Mouse (Mus musculus): ENCODE results near the gene Itga7.
"Not testable (repeated sequence)": the region's sequence is repeated elsewhere in the genome, so short reads cannot be mapped to it uniquely, and the experiment has no call there.

The Itga7 gene

DNA sequence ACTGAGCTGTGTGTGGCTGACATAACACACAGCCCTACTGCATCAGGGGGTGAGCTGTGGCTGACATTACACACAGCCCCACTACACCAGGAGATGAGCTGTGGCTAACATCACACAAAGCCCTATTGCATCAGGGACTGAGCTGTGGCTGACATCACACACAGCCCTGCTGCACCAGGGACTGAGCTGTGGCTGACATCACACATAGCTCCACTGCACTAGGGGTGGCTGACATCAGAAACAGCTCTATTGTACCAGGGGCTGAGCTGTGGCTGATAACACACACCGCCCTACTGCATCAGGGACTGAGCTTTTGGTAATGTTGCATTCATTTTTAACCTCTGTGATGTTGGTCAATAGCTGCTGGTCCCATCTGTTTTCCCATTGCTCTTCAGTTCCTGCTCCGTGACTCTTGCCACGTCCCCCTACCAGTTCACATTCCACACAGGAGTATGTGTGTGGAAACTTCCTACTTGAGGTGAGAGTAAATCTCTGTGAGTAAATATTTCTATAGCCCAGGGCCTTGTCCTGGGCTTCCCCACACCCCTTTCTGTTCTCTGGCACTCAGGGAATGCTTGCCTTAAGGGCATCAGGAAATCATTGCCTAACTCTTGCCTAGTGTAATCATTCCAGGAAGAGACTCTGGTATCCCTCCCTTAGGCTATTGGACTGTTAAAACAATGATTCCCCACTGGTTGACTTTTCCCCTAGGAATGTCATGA is 47.2 kb downstream of the Itga7 start:
- DNase-seq (ENCODE audit: low read depth, low spot score), result no peak

DNA sequence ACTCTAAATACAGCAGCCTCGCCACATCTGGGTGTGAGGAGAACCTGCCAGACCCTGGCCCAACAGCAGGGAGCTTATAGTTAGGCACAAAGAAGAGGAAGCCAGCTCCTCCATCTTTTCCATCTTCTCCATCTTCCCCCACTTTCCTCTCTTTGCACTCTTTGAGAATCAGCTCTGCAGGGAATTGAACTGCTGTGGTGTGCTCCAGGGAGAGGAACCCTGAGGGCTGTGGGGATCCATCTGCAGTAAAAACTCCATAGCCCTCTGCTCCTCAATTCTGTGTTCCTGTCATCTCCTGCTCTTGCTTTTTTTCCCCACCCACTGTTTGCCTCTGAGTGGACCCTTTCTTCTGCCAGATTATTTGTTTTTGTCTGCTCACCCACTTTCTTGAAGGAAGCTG is 55.5 kb downstream of the Itga7 start, which contains the start of gene Olfr9:
Gene Olfr9, plus strand, starts transcription at position 301 of the 400 bp plus-strand sequence.
- DNase-seq (ENCODE audit: low read depth, low spot score), result not testable (repeated sequence)

DNA sequence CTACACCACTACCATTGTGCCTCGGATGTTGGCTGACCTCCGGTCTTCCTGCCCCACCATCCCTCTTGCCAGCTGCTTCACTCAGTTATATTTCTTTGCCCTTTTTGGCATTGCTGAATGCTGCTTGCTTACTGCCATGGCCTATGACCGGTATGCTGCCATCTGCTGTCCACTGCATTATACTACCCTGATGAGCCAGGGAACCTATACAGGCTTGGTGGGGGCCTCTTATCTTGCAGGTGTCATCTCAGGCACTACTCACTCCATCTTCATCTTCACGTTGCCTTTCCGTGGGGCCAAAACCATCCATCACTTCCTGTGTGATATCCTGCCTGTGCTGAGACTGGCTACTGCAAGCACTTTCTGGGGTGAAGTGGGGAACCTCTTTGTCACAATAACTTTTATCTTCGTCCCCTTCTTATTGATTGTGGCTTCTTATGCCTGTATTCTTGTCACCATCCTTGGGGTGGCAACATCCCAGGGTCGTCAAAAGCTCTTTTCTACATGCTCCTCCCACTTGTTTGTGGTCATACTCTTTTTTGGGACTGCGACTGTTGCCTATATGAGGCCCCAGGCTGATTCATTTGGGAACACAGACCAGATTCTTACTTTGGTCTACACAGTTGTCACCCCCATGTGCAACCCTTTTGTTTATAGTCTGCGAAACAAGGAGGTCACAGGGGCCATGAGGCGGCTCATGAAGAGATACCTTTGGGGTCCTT is 56.7 kb downstream of the Itga7 start:
- not testable (repeated sequence) for DNase-seq (ENCODE audit: low read depth, low spot score)

DNA sequence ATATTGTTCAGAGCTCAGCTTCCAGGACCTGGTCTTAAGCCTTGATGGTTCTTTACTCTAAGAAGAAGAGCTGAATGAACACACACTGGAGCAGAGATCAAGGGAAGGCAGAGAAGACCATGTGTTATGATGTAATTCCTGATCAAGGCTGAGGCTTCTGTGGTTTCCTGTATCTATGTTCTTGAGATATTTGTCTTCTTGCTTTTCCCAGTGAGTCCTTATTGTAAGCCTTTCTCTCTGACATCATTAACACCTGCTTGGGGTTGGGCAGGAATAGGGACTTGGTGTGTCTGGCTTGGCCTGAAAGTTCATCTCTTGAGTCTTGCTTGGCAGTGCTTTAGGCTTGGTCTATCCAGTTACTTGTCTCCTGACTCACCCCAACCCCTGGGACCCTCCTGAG is 57.4 kb downstream of the Itga7 start:
- DNase-seq (ENCODE audit: low read depth, low spot score), result no peak

DNA sequence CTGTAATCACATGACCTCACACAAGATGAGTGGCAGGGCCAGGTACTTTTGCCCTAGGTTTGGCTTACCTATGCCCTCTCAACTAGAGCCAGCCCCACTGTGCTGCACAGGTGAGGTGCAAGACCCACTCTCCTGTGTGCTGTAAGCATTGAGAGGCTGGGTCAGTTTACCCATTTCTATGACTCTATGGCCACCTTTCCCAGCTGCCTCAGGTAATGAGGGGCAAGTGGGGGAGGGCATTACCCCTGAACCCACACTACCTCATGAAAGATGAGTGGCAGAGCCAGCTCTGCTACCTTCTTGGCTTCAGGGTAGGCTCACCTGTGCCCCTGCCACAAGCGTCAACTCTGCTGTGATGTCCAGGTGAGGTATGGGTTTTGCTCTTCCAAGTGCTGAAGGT is 62.2 kb downstream of the Itga7 start:
- no peak for DNase-seq (ENCODE audit: low read depth, low spot score)

DNA sequence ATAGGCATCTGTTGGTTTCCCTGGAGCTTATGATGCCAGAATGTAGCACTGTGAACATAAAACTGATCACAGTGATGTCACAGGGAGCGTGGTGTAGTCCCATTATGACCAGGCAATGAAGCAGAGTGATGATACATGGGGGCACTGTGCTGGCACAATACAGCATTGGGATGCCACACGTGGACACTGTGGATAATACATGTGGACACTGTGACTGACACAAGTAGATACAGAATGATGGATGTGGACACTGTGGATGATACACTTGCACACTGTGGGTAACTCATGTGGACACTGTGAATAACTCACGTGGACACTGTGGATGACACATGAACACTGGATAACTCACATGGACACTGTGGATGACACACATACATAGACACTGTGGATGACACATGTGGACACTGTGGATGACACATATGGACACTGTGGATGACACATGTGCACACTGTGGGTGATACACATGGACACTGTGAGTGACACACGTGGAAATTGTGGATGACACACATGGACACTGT is 63.0 kb downstream of the Itga7 start:
- DNase-seq (ENCODE audit: low read depth, low spot score), result no peak

DNA sequence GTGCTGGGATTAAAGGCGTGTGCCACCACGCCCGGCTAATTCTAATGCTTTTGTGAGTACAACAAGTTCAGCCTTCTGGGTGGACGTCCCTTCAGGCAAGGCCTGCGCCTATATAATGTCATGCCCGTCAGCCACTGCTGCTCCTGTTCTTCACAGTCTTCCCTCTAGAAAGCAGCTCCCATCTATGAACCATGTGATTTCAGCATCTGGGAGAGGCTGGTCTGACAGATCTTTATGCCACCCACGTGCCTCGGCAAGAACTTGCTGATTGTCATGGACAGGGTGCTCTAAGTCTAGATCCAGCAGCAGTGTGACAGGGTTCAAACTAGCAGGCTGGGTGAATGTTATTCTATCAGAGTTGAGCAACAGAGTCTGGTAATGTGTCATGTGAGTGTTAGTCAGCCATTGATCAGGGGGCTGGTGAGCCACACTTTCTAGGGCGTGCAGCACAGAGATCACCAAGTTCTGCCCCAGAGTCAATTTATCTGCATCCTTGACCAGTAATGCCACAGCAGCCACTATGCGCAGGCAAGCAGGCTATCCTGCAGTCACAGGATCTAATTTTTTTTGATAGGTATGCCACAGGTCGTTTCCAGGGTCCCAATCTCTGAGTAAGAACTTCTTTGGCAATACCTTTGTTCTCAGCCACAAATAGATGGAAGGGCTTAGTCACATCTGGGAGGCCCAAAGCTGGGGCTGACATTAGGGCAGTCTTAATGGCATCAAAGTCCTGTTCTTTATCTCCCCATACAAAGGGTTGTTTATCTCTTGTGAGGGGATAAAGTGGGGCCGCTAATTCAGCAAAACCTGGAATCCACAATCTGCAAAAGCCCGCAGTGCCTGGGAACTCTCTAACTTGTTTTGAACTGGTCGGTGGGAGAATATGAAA is 70.7 kb downstream of the Itga7 start:
- DNase-seq (ENCODE audit: low read depth, low spot score), result no peak
